Mouse (Mus musculus) hindlimb bud, embryonic 11.5 days (tissue): Measurements from ENCODE around the gene Gm38655.
"Not testable (repeated sequence)": the region's sequence is repeated elsewhere in the genome, so short reads cannot be mapped to it uniquely, and the experiment has no call there.

Source experiments
- DNase-seq: peaks from one replicate; pipeline ENCODE4 v3.0.0-alpha.2; 2012; ENCODE audit warnings: low read depth, low spot score; ENCODE audit errors: extremely low spot score

Gene Gm38655

GRCm38 (mm10) chr17:25175411-25175810 is at the start of gene Gm38655:
Gm38655 (minus strand) TSS chr17:25175471.
- no peak for DNase-seq

- no peak for DNase-seq
Observed at GRCm38 (mm10) chr17:25224586-25225222, 49.4 kb upstream of the Gm38655 start.

- DNase-seq = no peak
Observed at GRCm38 (mm10) chr17:25222951-25223601, 47.8 kb upstream of the Gm38655 start.

GRCm38 (mm10) chr17:25222504-25222940 is 47.3 kb upstream of the Gm38655 start:
- not testable (repeated sequence) for DNase-seq

- DNase-seq = no peak
Observed at GRCm38 (mm10) chr17:25221821-25222503, 46.7 kb upstream of the Gm38655 start.

GRCm38 (mm10) chr17:25220746-25221145 is 45.5 kb upstream of the Gm38655 start:
- no peak for DNase-seq

- no peak for DNase-seq
Observed at GRCm38 (mm10) chr17:25219492-25220295, 44.4 kb upstream of the Gm38655 start.

GRCm38 (mm10) chr17:25218967-25219366 is 43.7 kb upstream of the Gm38655 start:
- no peak for DNase-seq

GRCm38 (mm10) chr17:25215431-25215830 is 40.2 kb upstream of the Gm38655 start:
- DNase-seq = no peak

- DNase-seq = no peak
Observed at GRCm38 (mm10) chr17:25211705-25212104, 36.4 kb upstream of the Gm38655 start.

GRCm38 (mm10) chr17:25210680-25211466 is 35.6 kb upstream of the Gm38655 start:
- DNase-seq = no peak

- no peak for DNase-seq
Observed at GRCm38 (mm10) chr17:25210006-25210405, 34.7 kb upstream of the Gm38655 start.

GRCm38 (mm10) chr17:25202401-25202800 is 27.1 kb upstream of the Gm38655 start:
- DNase-seq = no peak

- DNase-seq = no peak
Observed at GRCm38 (mm10) chr17:25189091-25189490, 13.8 kb upstream of the Gm38655 start.

GRCm38 (mm10) chr17:25188150-25189031 is 13.1 kb upstream of the Gm38655 start, which contains the start of gene Unkl:
Unkl (plus strand) TSS chr17:25188397.
- no peak for DNase-seq

GRCm38 (mm10) chr17:25187784-25188149 is 12.5 kb upstream of the Gm38655 start:
- DNase-seq = no peak

- DNase-seq = no peak
Observed at GRCm38 (mm10) chr17:25184961-25185360, 9.7 kb upstream of the Gm38655 start.

- DNase-seq = peak; percentile 99
Observed at GRCm38 (mm10) chr17:25184129-25184691, 8.9 kb upstream of the Gm38655 start, which contains the start of gene BC003965. BC003965 (plus strand) TSS chr17:25184554.

GRCm38 (mm10) chr17:25183232-25183631 is 8.0 kb upstream of the Gm38655 start:
- no peak for DNase-seq
